Mouse (Mus musculus): ENCODE measurements around the gene Hacd3.

DNA sequence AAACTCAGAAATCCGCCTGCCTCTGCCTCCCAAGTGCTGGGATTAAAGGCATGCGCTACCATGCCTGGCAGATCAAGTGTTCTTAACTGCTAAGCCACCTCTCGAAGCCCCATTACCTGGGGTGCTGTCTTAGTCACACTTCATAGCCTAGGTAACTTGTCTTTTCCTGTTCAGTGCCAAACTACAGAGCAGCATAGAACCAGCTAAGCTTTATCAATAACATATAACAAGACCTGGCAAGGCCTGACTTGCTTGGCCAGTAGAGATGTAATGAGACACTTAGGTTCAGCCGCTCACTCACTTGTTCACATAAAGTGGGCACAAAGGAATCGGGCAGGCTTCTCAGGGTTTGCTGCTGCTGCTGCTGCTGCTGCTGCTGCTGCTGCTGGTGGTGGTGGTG, 6.8 kb upstream of the Hacd3 start:
- TF ChIP-seq GATA1 (IDR thresholded peaks at IDR 0.05; ENCODE audit: borderline replicate concordance, low read length) (no peak), FLI1 (IDR thresholded peaks at IDR 0.05; ENCODE audit: low read length) (no peak)

All from megakaryocyte, embryonic 14.5 days (primary cell).